Mouse (Mus musculus) kidney, adult 8-10 months (tissue): ENCODE measurements around the gene Paqr8.

Experiments used
- DNase-seq, 2 experiments: peaks; one replicate each; pipeline ENCODE4 v3.0.0; 2022

Paqr8 gene

DNA sequence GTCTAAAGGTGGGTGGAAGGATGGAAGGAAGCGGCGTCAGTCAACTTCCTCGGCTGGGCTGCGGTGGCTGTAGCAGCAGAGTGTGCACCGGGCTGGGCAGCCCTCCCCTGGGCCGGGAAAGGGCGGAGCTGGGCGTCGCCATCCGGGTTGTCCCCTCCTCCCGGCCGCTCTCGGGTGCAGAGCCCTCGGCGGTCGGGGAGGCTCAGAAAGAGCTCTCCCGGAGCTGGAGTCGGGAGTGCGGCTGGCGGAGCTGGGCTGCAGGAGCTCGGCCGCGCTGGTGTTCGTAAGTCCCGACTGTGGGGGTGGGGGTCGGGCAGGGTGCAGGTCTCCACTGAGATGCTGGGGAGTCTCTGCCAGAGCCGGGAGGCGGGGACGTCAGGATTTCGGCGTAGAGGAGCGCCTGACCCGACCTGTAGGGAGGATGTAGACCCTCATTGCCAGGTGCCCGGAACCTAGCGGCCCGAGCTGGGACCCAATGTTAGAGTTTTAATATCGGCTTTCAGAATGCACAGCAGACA, at the start of gene Paqr8:
Paqr8 (plus strand) TSS at position 203 of the 518 bp plus-strand sequence.
- DNase-seq: peak; percentile 77 to 82

DNA sequence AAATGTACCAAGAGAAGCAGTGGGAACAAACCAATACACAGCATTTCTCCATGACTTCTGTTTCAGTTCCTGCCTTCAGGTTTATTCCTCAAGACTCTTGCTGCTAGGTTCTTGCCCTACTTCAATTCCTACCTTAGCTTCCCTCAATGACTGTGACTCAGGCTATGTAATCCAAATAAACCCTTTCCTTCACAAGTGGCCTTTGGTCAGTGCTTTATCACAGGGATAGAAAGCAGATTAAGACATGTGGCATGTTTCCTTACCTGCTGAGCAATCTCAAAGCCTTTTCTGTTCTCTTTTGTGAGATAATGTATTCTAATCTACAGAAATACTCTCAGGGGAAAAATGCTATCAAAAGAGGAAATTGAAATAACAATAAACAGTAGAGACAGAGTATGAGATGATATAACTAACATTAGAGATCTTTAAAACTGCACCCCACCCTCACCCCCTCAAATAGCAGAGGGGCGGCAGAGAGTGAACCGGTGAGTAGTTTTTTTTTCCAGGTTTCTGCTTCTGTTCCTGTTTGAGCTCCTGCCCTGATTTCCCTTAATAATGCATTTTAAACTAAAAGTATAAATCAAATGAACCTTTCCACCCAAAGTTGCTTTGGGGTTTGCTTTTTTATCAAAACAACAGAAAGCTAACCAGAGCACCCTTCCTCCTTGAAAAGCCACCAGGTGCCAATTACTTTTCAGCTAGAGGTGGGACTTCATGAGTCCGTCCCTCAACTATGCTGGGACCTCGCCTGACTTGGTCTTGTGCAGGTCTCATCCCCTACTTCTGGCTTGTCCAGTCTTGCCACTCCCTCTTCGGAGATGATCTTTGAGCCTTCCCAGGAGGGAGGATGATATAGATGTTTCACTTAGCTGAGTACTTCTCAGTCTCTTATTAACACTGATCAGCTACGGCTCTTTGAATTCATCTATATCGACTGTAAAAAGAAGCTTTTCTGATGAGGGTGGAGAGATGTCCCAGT, 33.2 kb upstream of the Paqr8 start:
- no peak for DNase-seq

DNA sequence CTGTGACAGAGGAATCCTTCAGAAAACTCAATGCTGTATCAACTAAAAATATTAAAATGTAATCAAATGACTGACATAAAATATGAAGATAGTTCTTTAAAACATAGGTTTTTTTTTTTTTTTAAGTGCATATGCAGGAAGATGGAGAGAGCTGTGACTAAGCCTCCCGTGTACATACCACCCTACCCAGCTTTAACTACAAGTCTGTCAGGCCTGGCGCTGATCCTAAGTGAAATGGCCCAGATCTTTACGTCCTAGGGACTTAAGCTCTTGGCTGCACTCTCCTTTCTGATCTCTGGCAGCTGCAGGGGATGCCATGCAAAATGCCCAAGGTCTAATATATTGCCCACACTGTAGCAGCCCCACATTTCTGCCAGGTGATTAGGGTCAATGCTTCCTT, 29.6 kb upstream of the Paqr8 start:
- no peak for DNase-seq

DNA sequence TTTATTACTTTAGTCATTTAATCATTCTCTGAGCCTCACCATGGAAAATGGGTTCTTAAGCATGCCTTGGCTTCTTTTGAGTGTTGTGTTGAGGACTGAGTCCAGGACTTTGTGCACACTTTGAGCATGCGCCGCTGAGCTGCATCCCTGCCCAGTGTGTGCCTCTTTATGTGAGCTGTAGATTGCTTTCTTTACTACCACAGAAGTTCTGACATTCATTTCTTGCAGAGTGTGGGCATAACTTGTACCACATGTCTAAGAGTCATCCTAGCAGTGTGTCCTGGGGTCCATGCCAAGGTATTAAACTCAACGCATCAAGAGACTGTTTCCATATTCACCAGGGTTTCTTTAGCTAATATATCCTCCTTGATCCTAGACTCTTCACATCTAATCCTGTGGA, 28.5 kb upstream of the Paqr8 start:
- no peak for DNase-seq

DNA sequence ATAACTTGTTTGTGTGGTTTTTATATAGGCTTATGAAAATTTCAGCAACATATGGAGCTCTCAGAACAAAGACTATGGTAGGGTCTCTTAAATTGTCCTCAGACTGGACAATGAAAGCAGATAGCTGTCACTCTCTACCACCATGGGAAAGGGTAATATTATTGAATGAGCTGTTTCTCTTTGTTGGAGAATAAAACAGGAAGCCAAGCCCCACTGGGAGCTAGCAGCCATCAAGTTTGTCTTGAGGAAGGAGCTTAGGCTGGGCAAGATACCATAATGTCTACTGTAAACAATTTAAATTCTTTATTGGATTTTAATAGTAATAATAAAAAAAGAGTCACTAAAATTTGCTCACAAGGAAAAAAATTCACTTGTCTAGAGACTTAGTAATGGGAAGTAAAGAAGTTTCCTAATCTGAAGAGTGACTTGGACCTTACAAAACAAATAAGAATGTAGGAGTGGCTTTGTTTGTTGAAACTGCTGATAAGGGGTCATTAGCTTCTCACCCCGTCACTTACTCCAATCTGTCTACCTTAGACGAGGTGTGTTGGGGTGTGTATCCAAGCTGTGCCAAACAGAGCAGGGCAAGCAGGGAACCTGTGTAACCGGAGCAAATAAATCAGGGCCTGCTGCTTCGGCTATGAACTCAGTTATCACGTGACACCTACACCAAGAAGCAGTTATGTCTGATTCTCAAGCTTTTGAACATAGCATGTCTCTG, 26.8 kb upstream of the Paqr8 start:
- no peak for DNase-seq

DNA sequence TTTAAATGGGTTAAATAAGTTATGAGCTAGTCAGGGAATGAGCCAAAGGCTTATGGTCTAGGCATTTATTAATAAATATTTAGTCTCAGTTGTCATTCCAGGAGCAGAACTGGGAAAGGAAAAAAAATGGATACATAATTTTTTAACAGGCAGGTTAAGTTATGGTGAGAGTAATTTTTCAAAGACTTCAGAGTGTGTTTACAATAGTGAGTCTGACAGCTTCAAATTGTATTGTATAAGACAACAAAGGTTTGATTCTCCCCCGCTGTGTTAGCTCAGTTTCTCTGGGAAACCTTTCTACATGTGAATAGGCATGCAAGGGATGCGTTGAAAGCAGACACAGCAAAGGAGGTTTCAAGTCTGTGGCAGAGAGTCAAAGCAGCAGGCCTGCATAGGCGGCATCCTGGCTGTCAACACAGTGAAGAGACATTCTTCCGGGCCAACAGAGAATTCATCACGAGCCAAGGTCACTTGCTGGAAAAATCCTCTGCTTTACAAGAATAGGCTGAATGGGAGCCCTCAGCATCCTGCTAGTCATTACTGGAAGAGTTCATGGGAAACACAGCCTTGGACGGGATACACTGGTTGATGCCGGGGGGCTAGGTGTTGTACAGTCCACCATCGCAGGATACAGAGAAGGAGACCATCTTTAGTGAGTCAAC, 23.0 kb upstream of the Paqr8 start:
- DNase-seq: no peak

DNA sequence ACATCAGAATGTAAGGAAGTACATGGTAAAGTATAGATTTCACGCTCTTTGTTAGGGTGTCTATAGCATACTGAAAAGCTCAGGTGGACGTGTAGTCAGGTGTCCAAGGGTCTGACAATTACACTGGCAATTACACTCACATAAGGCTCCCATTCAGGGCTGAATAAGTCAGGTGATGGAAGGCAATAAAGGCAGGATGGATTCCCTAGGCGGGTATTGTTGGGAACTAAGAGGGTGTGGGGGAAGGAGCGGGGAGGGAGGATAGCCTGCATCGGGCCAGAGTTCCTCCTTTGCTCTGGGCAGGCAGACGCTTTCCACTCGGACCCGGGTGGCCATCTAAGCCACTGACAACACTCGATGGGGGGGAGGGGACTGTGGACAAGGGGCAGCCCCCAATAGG, 22.4 kb upstream of the Paqr8 start:
- no peak for DNase-seq

DNA sequence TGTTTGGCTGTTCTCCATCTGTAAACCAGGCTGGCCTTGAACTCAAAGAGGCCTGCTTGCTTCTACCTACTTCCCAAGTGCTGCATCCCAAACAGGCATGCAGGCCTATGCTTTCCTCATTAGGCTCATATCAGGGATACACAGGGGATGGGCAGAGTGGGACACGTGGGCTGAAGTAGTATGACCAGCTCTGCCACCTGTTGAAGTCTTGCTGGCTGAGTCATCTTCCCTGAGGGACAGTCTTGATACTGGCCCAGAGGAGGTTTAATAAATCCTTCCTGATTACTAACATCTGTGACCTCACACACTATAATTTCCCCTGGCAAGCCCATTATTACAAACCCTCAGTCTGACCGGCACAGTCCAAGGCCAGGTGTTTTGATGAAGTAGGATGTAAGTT, 19.5 kb upstream of the Paqr8 start:
- no peak for DNase-seq

DNA sequence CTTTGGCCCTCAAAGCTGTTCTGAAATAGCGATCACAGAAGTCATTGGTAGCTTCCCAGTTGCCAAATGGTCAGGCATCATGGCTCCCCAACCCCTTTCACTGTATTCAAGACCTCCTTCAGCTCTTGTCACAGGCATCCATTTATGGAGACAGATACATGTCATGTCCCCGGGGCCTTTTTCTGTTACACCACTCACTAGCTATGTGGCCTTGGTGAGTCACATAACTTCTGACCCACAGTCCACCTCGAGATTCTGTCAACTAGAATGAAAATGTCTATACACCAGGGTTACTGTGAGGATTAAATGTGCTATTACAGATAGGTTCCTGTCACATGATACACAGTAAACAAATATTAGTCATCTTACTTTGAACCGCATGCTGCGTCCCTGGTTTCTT, 17.9 kb upstream of the Paqr8 start:
- no peak for DNase-seq

DNA sequence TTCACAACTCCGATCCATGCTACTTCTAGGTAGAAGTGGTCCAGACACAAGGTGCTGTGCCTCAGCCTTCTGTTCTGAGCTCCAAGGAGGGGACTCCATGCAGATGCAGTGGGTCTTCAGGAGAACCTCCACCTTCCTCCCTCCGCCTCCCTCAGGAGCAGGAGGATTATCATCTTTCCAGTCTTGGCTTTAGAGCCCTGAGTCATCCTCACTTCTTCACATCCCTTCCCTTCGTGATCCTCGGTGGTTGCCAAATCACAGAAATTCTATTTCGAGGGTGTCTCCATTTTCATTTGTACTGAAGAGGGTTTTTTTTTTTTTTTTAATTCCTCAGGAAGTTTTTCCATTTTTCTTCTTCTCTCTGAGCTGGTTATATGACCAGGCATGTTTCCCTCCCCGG, 16.3 kb upstream of the Paqr8 start:
- DNase-seq: no peak

DNA sequence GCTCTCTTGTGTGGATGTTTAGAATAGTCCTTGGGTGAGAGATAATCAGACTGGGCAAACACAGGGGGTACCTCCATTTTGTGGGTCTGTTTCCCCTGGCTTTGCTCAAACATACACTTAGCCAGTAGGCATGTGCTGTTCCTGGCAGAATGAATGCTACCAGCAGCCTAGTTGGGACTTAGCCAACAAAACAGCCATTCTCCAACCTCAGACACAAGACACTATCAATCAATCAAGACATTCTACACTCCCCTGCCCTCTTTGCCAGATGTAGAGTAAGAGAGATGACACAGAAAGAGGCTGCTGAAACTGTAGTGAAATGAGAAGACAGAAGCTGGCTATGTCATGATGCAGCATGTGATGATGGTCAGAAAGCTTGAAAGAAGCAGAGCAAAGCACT, 13.1 kb upstream of the Paqr8 start:
- DNase-seq: no peak

DNA sequence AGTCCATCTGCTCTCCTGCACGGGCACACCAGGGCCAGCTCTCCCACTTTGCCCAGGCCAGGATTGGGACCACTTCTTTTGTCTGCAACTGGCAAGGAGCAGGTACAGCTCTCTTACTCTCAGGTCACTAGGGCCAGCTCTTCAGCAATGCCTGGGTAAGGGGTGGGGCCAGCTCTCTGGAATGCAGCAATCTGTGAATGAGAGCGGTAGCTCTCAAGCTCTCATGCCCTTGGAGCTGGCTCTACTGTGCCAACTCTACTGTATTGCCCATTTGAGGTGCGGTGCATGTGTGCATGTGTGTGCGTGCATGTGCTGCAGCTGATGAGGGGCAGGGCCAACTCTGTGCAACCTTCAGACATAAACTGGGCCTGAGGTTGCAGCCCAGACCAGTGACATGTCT, 11.0 kb upstream of the Paqr8 start:
- DNase-seq: no peak

DNA sequence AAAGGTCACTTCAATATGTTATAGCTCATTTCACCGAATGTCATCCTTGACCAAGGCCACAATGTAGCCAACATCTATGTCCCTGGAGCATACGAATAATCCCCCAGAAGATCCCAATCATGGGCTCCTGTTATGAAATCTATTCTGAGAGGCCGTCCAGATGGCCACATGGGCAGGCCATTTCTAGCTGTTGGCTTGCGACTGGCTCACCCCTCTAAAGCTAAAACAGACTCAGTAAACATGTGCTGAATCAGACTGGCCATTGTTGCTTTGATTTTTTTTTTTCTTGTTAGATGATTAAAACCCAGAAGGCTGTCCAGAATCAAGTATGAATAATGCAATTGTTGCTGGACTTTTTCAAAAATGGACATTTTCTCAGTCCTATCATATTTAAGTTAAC, 7.3 kb upstream of the Paqr8 start:
- DNase-seq: no peak

DNA sequence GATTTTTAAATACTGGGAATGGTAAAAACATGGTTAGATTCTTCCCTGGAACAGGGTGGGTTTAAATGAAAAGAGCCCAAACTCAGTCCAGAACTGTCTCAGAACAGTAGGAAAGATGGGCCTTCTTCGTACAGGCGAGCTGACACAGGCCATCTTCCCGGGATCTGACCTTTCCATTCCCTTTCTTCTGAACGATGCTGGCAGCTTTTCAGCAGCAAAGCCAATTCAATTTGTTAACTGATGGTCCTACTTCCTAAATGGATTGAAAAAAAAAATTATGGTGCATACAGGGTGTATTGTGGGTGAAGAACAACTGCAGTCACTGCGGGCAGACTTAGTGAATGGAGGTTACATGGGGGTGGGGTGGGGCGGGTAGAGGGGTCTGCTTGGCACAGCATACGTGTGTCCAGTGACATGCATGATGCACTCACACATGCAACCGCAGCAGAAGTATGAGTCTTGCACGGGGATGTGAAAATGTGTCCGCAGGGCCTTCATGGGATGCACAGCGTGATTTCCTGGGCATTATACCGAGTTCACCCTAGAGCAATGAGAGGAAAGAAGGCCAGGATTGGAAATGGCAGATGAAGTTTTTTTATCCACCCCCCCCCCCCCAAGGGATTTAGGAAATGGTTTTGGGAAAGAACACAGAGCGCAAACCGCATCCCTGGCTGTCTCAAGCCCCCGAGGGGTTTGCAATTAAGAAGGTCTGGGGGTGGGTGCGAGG, 566 bp upstream of the Paqr8 start:
- DNase-seq: no peak

DNA sequence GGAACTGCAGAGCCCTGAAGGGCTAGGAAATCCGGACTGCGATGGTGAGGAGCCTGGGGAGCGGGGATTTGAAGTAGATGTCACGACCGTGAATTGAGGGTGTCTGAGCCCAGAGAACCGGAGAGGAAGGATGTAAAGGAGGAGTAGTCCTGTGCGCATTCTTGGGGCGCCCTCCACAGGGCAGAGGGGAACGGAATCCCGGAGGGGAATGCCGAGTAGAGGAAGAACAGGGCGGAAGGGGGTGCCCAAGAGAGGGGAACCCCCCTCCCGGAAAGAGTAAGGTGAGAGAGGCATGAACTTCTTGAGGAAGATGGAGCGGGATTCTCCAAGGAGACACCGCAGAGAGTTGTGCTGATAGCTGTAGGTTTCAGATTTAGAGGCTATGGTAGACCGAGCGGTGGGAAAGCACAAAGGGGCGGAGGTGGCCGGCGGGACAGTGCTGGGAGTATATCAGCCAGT, 564 bp downstream of the Paqr8 start:
- DNase-seq: peak; percentile 12 to 36

DNA sequence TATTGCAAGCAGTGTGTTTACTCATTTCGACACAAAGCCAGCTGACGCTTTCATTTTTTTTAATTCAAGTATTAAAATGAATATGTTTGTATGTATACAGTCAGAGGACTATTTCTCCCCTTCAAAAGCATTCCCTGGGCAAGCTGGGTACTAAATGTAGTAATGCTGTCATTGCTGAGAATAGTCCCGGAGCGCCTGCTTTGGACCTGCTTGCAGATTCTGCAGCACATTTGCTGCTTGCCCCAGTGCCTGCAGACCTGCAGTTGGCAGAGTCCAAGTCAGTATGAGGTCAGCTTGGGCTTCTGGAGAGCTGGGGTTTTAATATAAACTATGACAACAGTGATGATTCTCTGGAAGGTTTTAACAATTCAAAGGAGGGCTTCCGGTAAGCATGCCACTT, 2.7 kb downstream of the Paqr8 start:
- no peak for DNase-seq

DNA sequence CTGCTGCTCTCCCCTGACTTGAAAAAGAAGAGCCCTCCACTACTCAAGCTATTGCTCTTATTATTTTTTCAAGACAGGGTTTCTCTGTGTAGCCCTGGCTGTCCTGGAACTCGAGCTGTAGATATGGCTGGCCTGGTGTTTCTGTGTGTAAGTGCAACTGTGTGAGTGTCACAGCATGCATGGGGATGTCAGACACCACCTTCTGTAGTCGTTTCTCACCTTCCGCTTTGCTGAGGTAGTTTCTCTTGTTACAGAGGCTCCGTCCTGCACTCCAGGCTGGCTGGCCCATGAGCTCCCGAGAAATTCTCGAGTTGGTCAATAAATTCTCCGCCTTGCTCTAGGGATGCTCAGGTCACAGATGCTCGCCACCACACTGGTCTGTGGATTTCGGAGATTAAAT, 8.0 kb downstream of the Paqr8 start:
- no peak for DNase-seq

DNA sequence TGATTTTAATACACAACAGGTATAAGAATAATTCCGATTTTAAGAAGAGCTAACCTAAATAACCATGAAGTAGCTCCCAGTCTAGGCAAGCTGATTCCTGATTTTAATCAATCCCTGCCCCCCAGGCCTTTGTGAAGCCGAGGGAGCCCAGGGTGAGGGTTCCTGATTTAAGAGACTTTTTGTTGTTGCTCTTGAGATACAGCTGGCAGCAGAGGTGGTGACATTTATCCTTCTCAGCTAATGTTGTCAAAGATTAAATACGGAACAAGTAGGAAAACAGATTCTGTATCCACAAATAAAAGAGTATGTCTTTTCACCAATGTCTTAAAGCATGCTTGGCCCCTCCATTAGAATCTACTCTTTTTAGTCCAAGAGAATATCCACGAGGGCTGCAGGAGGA, 9.9 kb downstream of the Paqr8 start:
- no peak for DNase-seq

DNA sequence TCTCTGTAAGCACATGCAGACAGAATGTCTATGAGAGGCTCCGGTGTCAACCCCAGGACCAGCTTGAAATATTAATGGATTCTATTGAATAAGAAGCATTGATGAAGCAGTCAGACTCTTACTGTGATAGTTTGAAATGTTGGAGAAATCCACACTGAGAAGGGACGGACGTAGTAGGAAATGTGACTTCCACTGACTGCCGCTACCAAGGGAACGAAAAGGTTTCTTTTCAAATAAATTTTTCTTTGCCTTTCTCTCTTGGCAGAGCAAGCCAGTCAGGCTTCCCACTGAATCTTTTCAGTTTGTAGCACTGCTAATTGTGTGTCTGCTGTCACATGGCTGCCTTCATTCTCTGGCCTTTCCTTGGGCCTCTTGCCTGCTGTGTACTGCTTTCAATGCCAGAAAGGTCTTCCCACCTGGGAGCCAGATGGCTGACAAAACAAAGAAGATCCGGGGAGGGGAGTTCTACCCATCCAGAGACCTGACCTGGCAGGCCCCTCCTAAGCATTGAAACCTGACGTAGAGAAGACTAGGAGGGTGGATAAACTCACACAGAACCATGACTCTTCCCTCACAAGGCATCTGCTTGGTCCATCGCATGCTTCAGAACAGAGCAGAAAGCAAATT, 15.2 kb downstream of the Paqr8 start:
- no peak for DNase-seq

DNA sequence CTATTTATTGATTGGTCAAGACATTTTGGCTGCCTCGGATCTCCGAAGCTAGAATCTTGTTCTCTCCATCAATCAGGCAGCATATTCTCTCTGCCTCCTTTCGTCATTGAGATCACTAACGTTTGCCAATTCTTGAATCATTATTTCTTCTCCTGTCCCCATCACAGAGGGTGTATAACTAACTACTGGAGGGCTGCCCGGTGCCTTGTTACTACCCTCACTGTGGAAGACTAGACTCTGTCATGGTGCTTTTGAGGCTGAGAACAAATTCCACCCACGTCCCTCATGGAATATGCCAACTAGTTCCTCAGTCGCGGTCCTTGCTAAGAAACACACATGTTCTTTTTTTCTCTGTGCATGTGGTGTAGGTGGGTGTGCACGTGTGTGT, 15.7 kb downstream of the Paqr8 start:
- DNase-seq: no peak

DNA sequence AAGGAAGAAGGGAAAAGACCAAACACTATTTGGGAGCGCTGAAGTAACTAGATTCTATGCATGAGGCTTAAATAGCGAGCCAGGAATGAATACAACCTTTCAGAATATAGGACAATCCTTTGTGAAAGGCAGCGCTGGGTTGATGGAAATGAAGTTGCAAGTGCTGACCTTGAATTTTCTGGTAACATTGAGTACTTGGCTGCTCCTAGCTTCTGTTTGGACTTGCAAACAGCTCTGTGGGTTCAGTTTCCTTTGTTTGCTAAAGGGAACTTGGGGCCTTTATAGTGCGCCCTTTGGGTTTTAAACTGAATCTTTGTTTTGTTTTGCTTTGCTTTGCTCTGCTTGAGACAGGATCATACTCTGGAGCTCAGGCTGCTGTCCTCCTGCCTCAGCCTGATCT, 18.1 kb downstream of the Paqr8 start:
- no peak for DNase-seq

DNA sequence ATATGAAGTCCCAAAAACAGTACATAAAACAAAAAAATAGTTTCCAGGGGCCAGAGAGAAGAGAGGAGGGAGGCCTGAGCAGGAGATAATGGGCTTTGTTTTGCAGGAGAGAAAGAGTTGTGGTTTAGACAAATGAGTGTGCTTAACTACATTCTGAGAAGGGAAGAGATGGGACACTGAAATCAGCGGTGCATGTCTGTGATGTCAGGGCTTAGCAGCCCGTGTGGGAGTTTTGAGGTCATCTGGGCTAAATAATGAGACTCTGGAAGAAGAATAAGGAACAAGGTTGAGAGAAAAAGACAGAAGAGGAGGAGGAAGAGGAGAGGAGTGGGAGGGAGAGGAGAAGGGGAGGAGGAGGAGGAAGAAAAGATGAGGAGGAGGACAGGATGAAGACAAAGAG, 21.7 kb downstream of the Paqr8 start:
- no peak for DNase-seq
